Mouse (Mus musculus) kidney, embryonic 14.5 days (tissue): ENCODE results near the gene Tmco3. TPM values are rescaled to one million over a fixed set of nuclear protein-coding genes. Genes with fewer than 3 reads are reported as not detected.

Source experiments
- ATAC-seq: fragments of 200-750 bp; cut with Nextera tagmentation; 2 replicates; pipeline ENCODE4 v1.8.0; 2017; ENCODE audit warnings: moderate number of reproducible peaks, mild to moderate bottlenecking, moderate TSS enrichment, moderate library complexity; ENCODE audit not compliant: low FRiP score, low TSS enrichment
- H3K27ac ChIP-seq: fragments of 300-500 bp; sonication (generic); 2 replicates; pipeline ENCODE4 v1.5.1; 2014; ENCODE audit warnings: low read depth, mild to moderate bottlenecking, low read length, moderate library complexity, mixed read lengths
- H3K27me3 ChIP-seq: fragments of 300-500 bp; sonication (generic); 2 replicates; pipeline ENCODE4 v1.6.1; 2014; ENCODE audit warnings: mild to moderate bottlenecking, low read length; ENCODE audit not compliant: control insufficient read depth, insufficient read depth
- H3K36me3 ChIP-seq: fragments of 300-500 bp; sonication (generic); 2 replicates; pipeline ENCODE4 v1.6.1; 2014; ENCODE audit warnings: low read length, mixed read lengths; ENCODE audit not compliant: control insufficient read depth, insufficient read depth
- H3K4me1 ChIP-seq: fragments of 300-500 bp; sonication (generic); 2 replicates; pipeline ENCODE4 v1.6.1; 2014; ENCODE audit warnings: low read length, mixed read lengths; ENCODE audit not compliant: control insufficient read depth, insufficient read depth
- H3K4me2 ChIP-seq: fragments of 300-500 bp; sonication (generic); replicated peaks from 2 replicates; pipeline ENCODE4 v1.6.1; 2014; ENCODE audit warnings: low read depth, mild to moderate bottlenecking, low read length
- H3K4me3 ChIP-seq: fragments of 300-500 bp; sonication (generic); 2 replicates; pipeline ENCODE4 v1.5.1; 2014; ENCODE audit warnings: mild to moderate bottlenecking, low read length
- H3K9ac ChIP-seq: fragments of 300-500 bp; sonication (generic); 2 replicates; pipeline ENCODE4 v1.6.1; 2014; ENCODE audit warnings: low read depth, mild to moderate bottlenecking, low read length, moderate library complexity
- H3K9me3 ChIP-seq: fragments of 300-500 bp; sonication (generic); 2 replicates; pipeline ENCODE4 v1.6.1; 2016; ENCODE audit warnings: low read length; ENCODE audit not compliant: control insufficient read depth
- WGBS: fragments of 180-500 bp; shearing (Covaris S2); extraction: QIAGEN DNeasy Blood & Tissue Kit; methylation state at CpG from one replicate; pipeline ENCODE4 v1.1.7; 2014; 5-methylcytosine and 5-hydroxymethylcytosine counted together
- polyA plus RNA-seq: library from polyadenylated mRNA; unstranded; fragments of >200 nt; fragmentation: Nextera tagmentation; extraction: Ambion mirVana; gene quantifications from 2 replicates; pipeline ENCODE4 v1.2.1, GENCODE M21; 2014

The Tmco3 gene
- polyA plus RNA-seq, 1 experiment from 2014 or later, result 40.5 TPM

- H3K27me3 ChIP-seq, result no peaks in the 10 kb centered on the region
- no peak overlapping the region for H3K4me3 ChIP-seq
- peaks cover 95% of the 10 kb centered on the region for H3K36me3 ChIP-seq
- no peaks in the 10 kb centered on the region for H3K4me1 ChIP-seq
- no peak overlapping the region for H3K27ac ChIP-seq
- no peaks in the 10 kb centered on the region for H3K9me3 ChIP-seq
- WGBS, result 84% methylated on average over 7 of the region's 7 CpGs
- no peak overlapping the region for H3K4me2 ChIP-seq
- ATAC-seq, result no peak
- H3K9ac ChIP-seq, result no peak overlapping the region
Measured at GRCm38 (mm10) chr8:13350052-13350451, 62.1 kb downstream of the Tmco3 start.

- Histone ChIP-seq H3K36me3 (peaks cover 95% of the 10 kb centered on the region), H3K9me3 (no peaks in the 10 kb centered on the region), H3K4me3 (no peak overlapping the region), H3K9ac (no peak overlapping the region), H3K27me3 (no peaks in the 10 kb centered on the region), H3K27ac (no peak overlapping the region), H3K4me2 (no peak overlapping the region), H3K4me1 (no peaks in the 10 kb centered on the region)
- no peak for ATAC-seq
- 87% methylated on average over 5 of the region's 5 CpGs for WGBS
Measured at GRCm38 (mm10) chr8:13351593-13351992, 63.6 kb downstream of the Tmco3 start.

- Histone ChIP-seq H3K36me3 (peaks cover 97% of the 10 kb centered on the region), H3K9ac (no peak overlapping the region), H3K4me2 (no peak overlapping the region), H3K4me3 (no peak overlapping the region), H3K27ac (no peak overlapping the region), H3K4me1 (no peaks in the 10 kb centered on the region), H3K9me3 (no peaks in the 10 kb centered on the region), H3K27me3 (no peaks in the 10 kb centered on the region)
- ATAC-seq, result no peak
- 89% methylated on average over 8 of the region's 8 CpGs for WGBS
Measured at GRCm38 (mm10) chr8:13352601-13353000, 64.6 kb downstream of the Tmco3 start.

GRCm38 (mm10) chr8:13353155-13353833 is 65.3 kb downstream of the Tmco3 start:
- Histone ChIP-seq H3K4me2 (no peak overlapping the region), H3K36me3 (peaks cover 97% of the 10 kb centered on the region), H3K4me3 (no peak overlapping the region), H3K27ac (no peak overlapping the region), H3K9ac (no peak overlapping the region), H3K9me3 (no peaks in the 10 kb centered on the region), H3K4me1 (no peaks in the 10 kb centered on the region), H3K27me3 (no peaks in the 10 kb centered on the region)
- 74% methylated on average over 9 of the region's 9 CpGs for WGBS
- ATAC-seq, result no peak

GRCm38 (mm10) chr8:13353883-13354282 is 65.9 kb downstream of the Tmco3 start:
- H3K27ac ChIP-seq, result no peak overlapping the region
- H3K4me3 ChIP-seq, result no peak overlapping the region
- WGBS, result 91% methylated on average over 4 of the region's 4 CpGs
- ATAC-seq, result no peak
- H3K9me3 ChIP-seq, result no peaks in the 10 kb centered on the region
- no peaks in the 10 kb centered on the region for H3K27me3 ChIP-seq
- peaks cover 97% of the 10 kb centered on the region for H3K36me3 ChIP-seq
- no peak overlapping the region for H3K9ac ChIP-seq
- H3K4me2 ChIP-seq, result no peak overlapping the region
- no peaks in the 10 kb centered on the region for H3K4me1 ChIP-seq

GRCm38 (mm10) chr8:13356221-13356620 is 68.2 kb downstream of the Tmco3 start:
- no peak overlapping the region for H3K4me3 ChIP-seq
- no peak overlapping the region for H3K27ac ChIP-seq
- no peaks in the 10 kb centered on the region for H3K4me1 ChIP-seq
- peaks cover 97% of the 10 kb centered on the region for H3K36me3 ChIP-seq
- ATAC-seq, result no peak
- H3K9me3 ChIP-seq, result no peaks in the 10 kb centered on the region
- no peak overlapping the region for H3K9ac ChIP-seq
- H3K4me2 ChIP-seq, result no peak overlapping the region
- no peaks in the 10 kb centered on the region for H3K27me3 ChIP-seq
- 69% methylated on average over 6 of the region's 6 CpGs for WGBS

GRCm38 (mm10) chr8:13356681-13357080 is 68.7 kb downstream of the Tmco3 start:
- no peak for ATAC-seq
- no peak overlapping the region for H3K4me2 ChIP-seq
- no peak overlapping the region for H3K9ac ChIP-seq
- no peaks in the 10 kb centered on the region for H3K4me1 ChIP-seq
- H3K4me3 ChIP-seq, result no peak overlapping the region
- 68% methylated on average over 10 of the region's 10 CpGs for WGBS
- H3K27ac ChIP-seq, result no peak overlapping the region
- H3K36me3 ChIP-seq, result peaks cover 97% of the 10 kb centered on the region
- H3K27me3 ChIP-seq, result no peaks in the 10 kb centered on the region
- 0 out of 2 replicates have a peak, but pooled peaks cover 4% of the 10 kb centered on the region for H3K9me3 ChIP-seq

GRCm38 (mm10) chr8:13360213-13360612 is 72.2 kb downstream of the Tmco3 start:
- no peak overlapping the region for H3K27ac ChIP-seq
- no peak overlapping the region for H3K9ac ChIP-seq
- ATAC-seq, result no peak
- 0 out of 2 replicates have a peak, but pooled peaks cover 4% of the 10 kb centered on the region for H3K9me3 ChIP-seq
- no peak overlapping the region for H3K4me3 ChIP-seq
- no peak overlapping the region for H3K4me2 ChIP-seq
- 95% methylated on average over 7 of the region's 7 CpGs for WGBS
- no peaks in the 10 kb centered on the region for H3K27me3 ChIP-seq
- no peaks in the 10 kb centered on the region for H3K4me1 ChIP-seq
- peaks cover 99% of the 10 kb centered on the region for H3K36me3 ChIP-seq

GRCm38 (mm10) chr8:13361865-13362264 is 73.9 kb downstream of the Tmco3 start:
- 0 out of 2 replicates have a peak, but pooled peaks cover 4% of the 10 kb centered on the region for H3K9me3 ChIP-seq
- no peak overlapping the region for H3K4me2 ChIP-seq
- H3K27ac ChIP-seq, result no peak overlapping the region
- H3K4me1 ChIP-seq, result no peaks in the 10 kb centered on the region
- no peak overlapping the region for H3K9ac ChIP-seq
- no peaks in the 10 kb centered on the region for H3K27me3 ChIP-seq
- peaks cover 99% of the 10 kb centered on the region for H3K36me3 ChIP-seq
- no peak overlapping the region for H3K4me3 ChIP-seq
- 96% methylated on average over 6 of the region's 6 CpGs for WGBS
- ATAC-seq, result no peak
